Mouse (Mus musculus) heart, adult 18-20 months (tissue): ENCODE measurements at regions not wholly inside any gene's neighbourhood (a gene's known extent, or its start where the extent isn't known, plus 50 kb on each side); places are given as distances from the start of the nearest gene placed in this dataset.

Experiments used
- DNase-seq, 2 experiments: peaks; one replicate each; pipeline ENCODE4 v3.0.0; 2021 to 2022; ENCODE audit warnings: mixed read lengths in 1 of 2

- no peak for DNase-seq
Measured at GRCm38 (mm10) chr10:8071858-8072257, 115.8 kb upstream of the Tab2 start.

GRCm38 (mm10) chr10:8070472-8070871, 114.4 kb upstream of the Tab2 start:
- DNase-seq, result no peak

GRCm38 (mm10) chr10:8066926-8067325, 110.9 kb upstream of the Tab2 start:
- DNase-seq, result peak in 1 of 2 experiments; percentile 14

- peak in 1 of 2 experiments; percentile 42 for DNase-seq
Measured at GRCm38 (mm10) chr10:8065746-8066145, 109.7 kb upstream of the Tab2 start.

- no peak for DNase-seq
Measured at GRCm38 (mm10) chr10:8064281-8064680, 108.3 kb upstream of the Tab2 start.

GRCm38 (mm10) chr10:8063458-8064090, 107.5 kb upstream of the Tab2 start:
- DNase-seq, result no peak

- DNase-seq, result no peak
Measured at GRCm38 (mm10) chr10:8060987-8061386, 105.0 kb upstream of the Tab2 start.

GRCm38 (mm10) chr10:8059769-8060168, 103.7 kb upstream of the Tab2 start:
- no peak for DNase-seq

GRCm38 (mm10) chr10:8057855-8058254, 101.8 kb upstream of the Tab2 start:
- DNase-seq, result no peak

GRCm38 (mm10) chr10:8055293-8055692, 99.3 kb upstream of the Tab2 start:
- DNase-seq, result no peak

GRCm38 (mm10) chr10:8043416-8044163, 87.6 kb upstream of the Tab2 start:
- DNase-seq, result no peak

GRCm38 (mm10) chr10:8042306-8042705, 86.3 kb upstream of the Tab2 start:
- no peak for DNase-seq

GRCm38 (mm10) chr10:8041790-8042189, 85.8 kb upstream of the Tab2 start:
- no peak for DNase-seq

- DNase-seq, result no peak
Measured at GRCm38 (mm10) chr10:8037986-8038631, 82.1 kb upstream of the Tab2 start.

GRCm38 (mm10) chr10:8036293-8036692, 80.3 kb upstream of the Tab2 start:
- DNase-seq, result no peak

GRCm38 (mm10) chr10:8035310-8035709, 79.3 kb upstream of the Tab2 start:
- DNase-seq, result no peak

GRCm38 (mm10) chr10:8032203-8032602, 76.2 kb upstream of the Tab2 start:
- no peak for DNase-seq

- peak; percentile 15 to 19 for DNase-seq
Measured at GRCm38 (mm10) chr10:8028840-8029239, 72.8 kb upstream of the Tab2 start.

- peak; percentile 29 to 41 for DNase-seq
Measured at GRCm38 (mm10) chr10:8027023-8027422, 71.0 kb upstream of the Tab2 start.

- no peak for DNase-seq
Measured at GRCm38 (mm10) chr10:8023741-8024140, 67.7 kb upstream of the Tab2 start.

- peak in 1 of 2 experiments; percentile 5 for DNase-seq
Measured at GRCm38 (mm10) chr10:8021971-8022370, 65.9 kb upstream of the Tab2 start.

GRCm38 (mm10) chr10:8020916-8021705, 65.1 kb upstream of the Tab2 start:
- DNase-seq, result no peak

- no peak for DNase-seq
Measured at GRCm38 (mm10) chr10:8020113-8020512, 64.1 kb upstream of the Tab2 start.
